Mouse (Mus musculus) forebrain, embryonic 13.5 days (tissue): ENCODE results near the gene Uspl1. TPM values are rescaled to one million over a fixed set of nuclear protein-coding genes. Genes with fewer than 3 reads are reported as not detected.

Source experiments
- ATAC-seq: fragments of 200-750 bp; cut with Nextera tagmentation; 2 replicates; pipeline ENCODE4 v1.8.0; 2017
- H3K27ac ChIP-seq: fragments of 300-500 bp; sonication (generic); 2 replicates; pipeline ENCODE4 v1.5.1; 2015; ENCODE audit warnings: inconsistent platforms, mild to moderate bottlenecking, moderate library complexity
- H3K27me3 ChIP-seq: fragments of 300-500 bp; sonication (generic); 2 replicates; pipeline ENCODE4 v1.6.1; 2015; ENCODE audit warnings: mild to moderate bottlenecking, inconsistent platforms
- H3K36me3 ChIP-seq: fragments of 300-500 bp; sonication (generic); 2 replicates; pipeline ENCODE4 v1.6.1; 2015; ENCODE audit warnings: mild to moderate bottlenecking, inconsistent platforms; ENCODE audit not compliant: poor library complexity, severe bottlenecking
- H3K4me1 ChIP-seq: fragments of 300-500 bp; sonication (generic); 2 replicates; pipeline ENCODE4 v1.6.1; 2015; ENCODE audit warnings: inconsistent platforms
- H3K4me2 ChIP-seq: fragments of 300-500 bp; sonication (generic); 2 replicates; pipeline ENCODE4 v1.6.1; 2015; ENCODE audit warnings: inconsistent platforms, mild to moderate bottlenecking, moderate library complexity
- H3K4me3 ChIP-seq: fragments of 300-500 bp; sonication (generic); 2 replicates; pipeline ENCODE4 v1.5.1; 2015; ENCODE audit warnings: mild to moderate bottlenecking, inconsistent platforms
- H3K9ac ChIP-seq: fragments of 300-500 bp; sonication (generic); 2 replicates; pipeline ENCODE4 v1.6.1; 2015; ENCODE audit warnings: mild to moderate bottlenecking, inconsistent platforms
- H3K9me3 ChIP-seq: fragments of 300-500 bp; sonication (generic); replicated peaks from 2 replicates; pipeline ENCODE4 v1.6.1; 2016; ENCODE audit warnings: inconsistent platforms
- WGBS: fragments of 180-500 bp; shearing (Covaris S2); methylation state at CpG from one replicate; pipeline ENCODE4 v1.1.7; 2015; 5-methylcytosine and 5-hydroxymethylcytosine counted together
- polyA plus RNA-seq: library from polyadenylated mRNA; unstranded; fragments of >200 nt; fragmentation: Nextera tagmentation; extraction: Ambion mirVana; gene quantifications from 2 replicates; pipeline ENCODE4 v1.2.1, GENCODE M21; 2015

Uspl1 gene
- polyA plus RNA-seq, 1 experiment from 2014 or later = 54.8 TPM

DNA sequence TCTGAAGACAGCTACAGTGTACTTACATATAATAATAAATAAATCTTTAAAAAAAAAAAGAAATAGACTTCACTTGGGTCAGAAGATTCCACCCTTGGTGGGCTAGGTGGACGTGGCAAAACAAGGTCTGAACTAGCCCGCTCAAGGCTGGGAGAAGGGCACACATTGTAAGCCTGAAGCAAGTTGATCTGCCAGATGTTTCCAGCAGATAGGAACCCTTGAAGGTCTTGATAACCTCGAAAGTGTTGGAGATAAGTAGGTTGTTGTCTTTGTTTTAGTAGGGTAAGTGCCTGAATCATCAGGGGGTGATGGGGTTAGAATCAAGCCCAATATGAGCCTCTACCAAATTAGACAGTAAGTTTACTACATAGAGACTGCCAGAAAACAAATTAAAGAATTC, 35.3 kb downstream of the Uspl1 start:
- no peak overlapping the region for H3K9ac ChIP-seq
- H3K4me3 ChIP-seq = no peak overlapping the region
- no peak for ATAC-seq
- peaks cover 34% of the 10 kb centered on the region for H3K36me3 ChIP-seq
- H3K9me3 ChIP-seq = no peaks in the 10 kb centered on the region
- H3K27ac ChIP-seq = no peak overlapping the region
- H3K4me1 ChIP-seq = peaks cover 6% of the 10 kb centered on the region
- no peaks in the 10 kb centered on the region for H3K27me3 ChIP-seq
- no peak overlapping the region for H3K4me2 ChIP-seq
- WGBS = 87% methylated on average over 3 of the region's 3 CpGs

DNA sequence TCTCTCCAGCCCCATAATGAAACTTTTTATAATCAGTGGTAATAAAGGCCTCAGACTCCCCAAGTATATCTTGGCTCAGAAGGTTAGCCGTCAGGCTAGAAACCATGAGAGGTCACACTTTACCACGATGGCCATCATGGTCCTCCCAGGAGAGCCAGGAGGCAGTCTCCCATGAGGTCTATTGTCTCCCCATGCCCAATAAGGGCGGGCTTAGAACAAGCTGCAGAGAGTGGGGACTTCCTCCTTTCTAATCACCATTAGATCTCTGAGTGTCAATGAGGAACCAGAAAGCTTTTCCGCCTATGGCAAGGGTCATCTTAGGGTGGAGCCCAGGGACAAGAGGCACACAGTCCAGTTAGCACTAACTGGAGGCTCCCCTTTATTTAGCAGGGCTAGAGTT, 37.2 kb downstream of the Uspl1 start:
- H3K27ac ChIP-seq = no peak overlapping the region
- no peaks in the 10 kb centered on the region for H3K27me3 ChIP-seq
- no peak overlapping the region for H3K4me2 ChIP-seq
- H3K9ac ChIP-seq = no peak overlapping the region
- WGBS = 90% methylated on average over 4 of the region's 4 CpGs
- no peak for ATAC-seq
- no peak overlapping the region for H3K4me3 ChIP-seq
- no peaks in the 10 kb centered on the region for H3K9me3 ChIP-seq
- peaks cover 13% of the 10 kb centered on the region for H3K4me1 ChIP-seq
- peaks cover 16% of the 10 kb centered on the region for H3K36me3 ChIP-seq

- Histone ChIP-seq H3K9ac (no peak overlapping the region), H3K9me3 (no peaks in the 10 kb centered on the region), H3K27ac (no peak overlapping the region), H3K27me3 (no peaks in the 10 kb centered on the region), H3K4me2 (0 out of 2 replicates have a peak overlapping the region, but pooled peaks have one; percentile 2), H3K4me1 (peaks cover 13% of the 10 kb centered on the region), H3K36me3 (no peaks in the 10 kb centered on the region), H3K4me3 (no peak overlapping the region)
- WGBS = 22% methylated on average over 7 of the region's 7 CpGs
- ATAC-seq = no peak
Measured at GRCm38 (mm10) chr5:149224666-149225065, 40.5 kb downstream of the Uspl1 start.

GRCm38 (mm10) chr5:149228700-149229618, 44.8 kb downstream of the Uspl1 start:
- Histone ChIP-seq H3K4me1 (peaks cover 12% of the 10 kb centered on the region), H3K4me2 (peak overlapping the region; percentile 56), H3K27ac (peak overlapping the region; percentile 85), H3K9me3 (no peaks in the 10 kb centered on the region), H3K4me3 (peak overlapping the region; percentile 49), H3K36me3 (no peaks in the 10 kb centered on the region), H3K9ac (peak overlapping the region; percentile 62), H3K27me3 (no peaks in the 10 kb centered on the region)
- WGBS = 2% methylated on average over 55 of the region's 55 CpGs
- peak; percentile 99 for ATAC-seq

GRCm38 (mm10) chr5:149229619-149230339, 45.6 kb downstream of the Uspl1 start:
- Histone ChIP-seq H3K27ac (peak overlapping the region; percentile 85), H3K4me1 (peaks cover 4% of the 10 kb centered on the region), H3K9me3 (no peaks in the 10 kb centered on the region), H3K9ac (no peak overlapping the region), H3K4me2 (peak overlapping the region; percentile 56), H3K4me3 (peak overlapping the region; percentile 49), H3K27me3 (no peaks in the 10 kb centered on the region), H3K36me3 (no peaks in the 10 kb centered on the region)
- 74% methylated on average over 18 of the region's 18 CpGs for WGBS
- peak; percentile 7; the same call in 1 of the 2 replicates for ATAC-seq

DNA sequence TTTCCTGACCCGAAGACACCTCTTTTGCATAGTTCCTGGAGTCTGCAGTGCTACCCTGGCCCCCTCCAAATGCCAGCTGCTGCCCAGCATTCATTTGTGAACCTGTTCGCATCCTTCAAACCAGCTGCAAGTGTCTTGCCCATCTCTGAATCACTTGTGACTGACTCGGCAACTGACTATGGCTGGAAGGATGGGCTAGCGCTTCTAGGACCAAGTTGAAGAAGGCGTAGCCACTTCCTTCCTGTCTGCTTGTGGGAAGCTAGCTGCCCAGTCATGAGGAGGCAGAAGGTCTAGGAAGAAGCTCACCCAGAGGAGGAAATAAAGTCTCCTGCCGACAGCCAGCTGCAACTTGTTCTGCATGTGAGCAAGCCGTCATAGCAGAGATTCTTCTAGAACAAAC, 50.9 kb downstream of the Uspl1 start:
- H3K4me2 ChIP-seq = no peak overlapping the region
- H3K4me3 ChIP-seq = no peak overlapping the region

GRCm38 (mm10) chr5:149237221-149237950, 53.2 kb downstream of the Uspl1 start:
- WGBS = 82% methylated on average over 24 of the region's 24 CpGs
- H3K4me1 ChIP-seq = peaks cover 7% of the 10 kb centered on the region
- ATAC-seq = no peak
- no peak overlapping the region for H3K9ac ChIP-seq
- H3K9me3 ChIP-seq = peaks cover 5% of the 10 kb centered on the region; the same call in 1 of the 2 replicates
- H3K36me3 ChIP-seq = no peaks in the 10 kb centered on the region
- H3K4me2 ChIP-seq = no peak overlapping the region
- no peak overlapping the region for H3K4me3 ChIP-seq
- H3K27ac ChIP-seq = no peak overlapping the region
- H3K27me3 ChIP-seq = no peaks in the 10 kb centered on the region

More for the DNA sequence above, 50.9 kb downstream of the Uspl1 start:
- peaks cover 7% of the 10 kb centered on the region for H3K4me1 ChIP-seq
- H3K27me3 ChIP-seq = no peaks in the 10 kb centered on the region
- 89% methylated on average over 7 of the region's 7 CpGs for WGBS
- no peak overlapping the region for H3K9ac ChIP-seq
- H3K9me3 ChIP-seq = no peaks in the 10 kb centered on the region
- no peaks in the 10 kb centered on the region for H3K36me3 ChIP-seq
- ATAC-seq = no peak
- no peak overlapping the region for H3K27ac ChIP-seq

- ATAC-seq = no peak
- H3K4me2 ChIP-seq = no peak overlapping the region
- no peak overlapping the region for H3K9ac ChIP-seq
- H3K27ac ChIP-seq = no peak overlapping the region
- 84% methylated on average over 5 of the region's 5 CpGs for WGBS
- H3K4me1 ChIP-seq = peaks cover 3% of the 10 kb centered on the region
- no peaks in the 10 kb centered on the region for H3K27me3 ChIP-seq
- no peak overlapping the region for H3K4me3 ChIP-seq
- peaks cover 5% of the 10 kb centered on the region; the same call in 1 of the 2 replicates for H3K9me3 ChIP-seq
- no peaks in the 10 kb centered on the region for H3K36me3 ChIP-seq
Measured at GRCm38 (mm10) chr5:149242467-149242866, 58.3 kb downstream of the Uspl1 start.

- H3K4me2 ChIP-seq = no peak overlapping the region
- H3K4me1 ChIP-seq = no peaks in the 10 kb centered on the region
- no peak overlapping the region for H3K9ac ChIP-seq
- no peaks in the 10 kb centered on the region for H3K36me3 ChIP-seq
- ATAC-seq = no peak
- H3K4me3 ChIP-seq = no peak overlapping the region
- no peak overlapping the region for H3K27ac ChIP-seq
- WGBS = 48% methylated on average over 5 of the region's 5 CpGs
- peaks cover 5% of the 10 kb centered on the region; the same call in 1 of the 2 replicates for H3K9me3 ChIP-seq
- no peaks in the 10 kb centered on the region for H3K27me3 ChIP-seq
Measured at GRCm38 (mm10) chr5:149243053-149243452, 58.9 kb downstream of the Uspl1 start.

DNA sequence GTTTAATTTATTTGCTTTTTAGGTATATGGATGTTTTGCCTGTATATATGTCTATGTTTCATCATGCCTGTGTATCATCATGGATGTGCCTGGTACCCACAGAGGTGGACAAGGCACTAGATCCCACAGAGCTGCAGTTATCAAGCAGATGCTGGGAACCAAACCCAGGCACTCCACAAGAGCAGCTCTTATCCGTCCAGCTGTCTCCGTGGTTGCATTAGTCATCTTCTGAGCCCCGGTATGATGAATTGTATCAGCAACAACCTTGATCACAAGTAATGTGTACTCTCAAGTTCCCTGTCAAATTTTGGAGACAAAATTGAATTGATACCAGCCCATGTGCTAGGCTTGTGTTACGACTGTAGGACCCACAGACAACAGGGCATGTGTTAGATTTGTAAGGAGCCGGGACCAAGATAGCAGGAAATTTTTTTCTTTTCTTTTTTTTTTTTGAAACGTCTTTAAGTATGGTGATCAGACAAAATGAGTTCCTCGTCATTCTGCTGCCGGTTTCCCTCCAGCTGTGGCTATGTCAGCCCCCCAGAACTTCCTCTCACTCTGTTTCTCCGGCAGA, 61.3 kb downstream of the Uspl1 start:
- H3K9ac ChIP-seq = no peak overlapping the region
- WGBS = 73% methylated on average over 9 of the region's 9 CpGs
- no peaks in the 10 kb centered on the region for H3K36me3 ChIP-seq
- no peak overlapping the region for H3K4me3 ChIP-seq
- H3K27ac ChIP-seq = no peak overlapping the region
- H3K9me3 ChIP-seq = peaks cover 5% of the 10 kb centered on the region; the same call in 1 of the 2 replicates
- no peaks in the 10 kb centered on the region for H3K4me1 ChIP-seq
- H3K4me2 ChIP-seq = peak overlapping the region; percentile 43; the same call in 1 of the 2 replicates
- no peaks in the 10 kb centered on the region for H3K27me3 ChIP-seq
- ATAC-seq = no peak

- Histone ChIP-seq H3K4me1 (no peaks in the 10 kb centered on the region), H3K4me2 (peak overlapping the region; percentile 43), H3K4me3 (no peak overlapping the region), H3K36me3 (no peaks in the 10 kb centered on the region), H3K27ac (no peak overlapping the region), H3K27me3 (no peaks in the 10 kb centered on the region), H3K9me3 (peaks cover 4% of the 10 kb centered on the region; the same call in 1 of the 2 replicates), H3K9ac (no peak overlapping the region)
- 26% methylated on average over 15 of the region's 16 CpGs for WGBS
- peak; percentile 70 for ATAC-seq
Measured at GRCm38 (mm10) chr5:149245965-149246470, 61.9 kb downstream of the Uspl1 start.
